Mouse (Mus musculus): ENCODE results near the gene Tpm3. TPM values are rescaled to one million over a fixed set of nuclear protein-coding genes. Genes with fewer than 3 reads are reported as not detected.

The Tpm3 gene
- total RNA-seq, 4 experiments from 2014 or later, result 143 to 186 (median 163) TPM

GRCm38 (mm10) chr3:90134993-90135392 is 62.5 kb downstream of the Tpm3 start:
- DNase-seq (ENCODE audit: low spot score in 2 of 2), result no peak

GRCm38 (mm10) chr3:90136660-90137059 is 64.2 kb downstream of the Tpm3 start:
- DNase-seq (ENCODE audit: low spot score in 2 of 2), result no peak

GRCm38 (mm10) chr3:90137606-90138005 is 65.2 kb downstream of the Tpm3 start:
- no peak for DNase-seq (ENCODE audit: low spot score in 2 of 2)

DNA sequence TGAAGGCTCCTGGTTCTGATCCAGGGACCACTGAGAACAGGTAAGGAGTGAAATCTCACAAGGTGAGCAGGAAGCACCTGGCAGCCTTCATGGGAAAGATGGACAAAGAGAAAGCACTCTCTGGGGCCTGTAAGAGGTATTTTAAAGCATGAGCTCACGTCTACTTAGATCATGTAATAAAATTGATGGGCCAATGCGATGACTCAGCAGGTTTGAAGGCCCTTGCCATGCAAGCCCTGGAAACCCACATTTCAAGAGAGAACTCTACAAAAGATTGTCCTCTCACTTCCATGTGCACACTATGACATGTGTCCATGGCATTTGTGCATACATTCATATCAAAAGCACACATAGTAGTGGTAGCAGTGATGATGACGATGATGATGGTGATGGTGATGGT is 67.5 kb downstream of the Tpm3 start:
- DNase-seq (ENCODE audit: low spot score in 2 of 2), result no peak

DNA sequence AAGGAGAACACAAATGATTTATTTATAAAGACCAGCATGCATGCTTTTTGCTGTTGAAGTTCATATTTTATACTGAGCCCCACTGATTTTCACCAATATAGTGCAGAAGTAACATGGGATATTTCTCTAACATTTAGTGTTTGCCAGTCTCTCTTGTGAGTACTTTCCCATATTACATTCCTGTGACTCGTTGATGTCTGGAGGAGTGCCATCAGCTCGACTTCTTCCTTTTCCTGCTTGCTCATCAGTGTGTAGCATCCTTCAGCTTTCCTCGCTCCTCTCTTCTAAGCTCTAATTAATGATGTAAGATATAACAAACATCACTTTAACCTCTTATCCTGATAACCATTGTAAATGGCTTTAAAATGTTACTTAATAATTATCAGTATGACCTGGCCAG is 73.0 kb downstream of the Tpm3 start:
- DNase-seq (ENCODE audit: low spot score in 2 of 2), result no peak

- DNase-seq (ENCODE audit: low spot score in 2 of 2), result no peak
Observed at GRCm38 (mm10) chr3:90146651-90147050, 74.2 kb downstream of the Tpm3 start.

Small RNAs within 50 kb of the gene (microRNA-seq; reads per million reads assigned to microRNA genes)
- 13.4 to 14.7 reads per million in 2 experiments for gene Mir190b

Other genes starting within 250 kb of the Tpm3 start
- 1 to 10 TPM; 2.9 to 5.3 (median 3.6) TPM for gene She, start 241.3 kb upstream of the Tpm3 start, total RNA-seq (2022)
- 1 to 10 TPM; 6.6 to 9.4 (median 8.1) TPM for gene Il6ra, start 159.5 kb upstream of the Tpm3 start, total RNA-seq (2022)
- gene Atp8b2, start 109.1 kb upstream of the Tpm3 start, total RNA-seq (2022), result 100 to 1,000 TPM in 1 of 4 experiments, 10 to 100 TPM in 3; 86.7 to 114 (median 92.3) TPM
- 100 to 1,000 TPM in 2 of 4 experiments, 10 to 100 TPM in 2; 76.9 to 121 (median 99.5) TPM for gene Hax1, start 73.9 kb upstream of the Tpm3 start, total RNA-seq (2022)
- gene 4933434E20Rik, start 21.0 kb upstream of the Tpm3 start, total RNA-seq (2022), result 100 to 1,000 TPM in 1 of 4 experiments, 10 to 100 TPM in 3; 94.7 to 111 (median 99.1) TPM
- gene Ubap2l, start 20.0 kb upstream of the Tpm3 start, total RNA-seq (2022), result 100 to 1,000 TPM; 165 to 186 (median 173) TPM
- under 1 TPM; 0.16 to 0.41 (median 0.32) TPM for gene Nup210l, start 31.5 kb downstream of the Tpm3 start, total RNA-seq (2022)
- 1,000 to 10,000 TPM in 3 of 4 experiments, 100 to 1,000 TPM in 1; 970 to 1,112 (median 1,031) TPM for gene Rps27, start 141.0 kb downstream of the Tpm3 start, total RNA-seq (2022)
- 10 to 100 TPM in 1 of 4 experiments, 1 to 10 TPM in 3; 7.4 to 10.4 (median 7.7) TPM for gene Rab13, start 141.0 kb downstream of the Tpm3 start, total RNA-seq (2022)
- 10 to 100 TPM; 36.9 to 38.2 (median 37.4) TPM for gene Jtb, start 158.9 kb downstream of the Tpm3 start, total RNA-seq (2022)
- gene Creb3l4, start 170.9 kb downstream of the Tpm3 start, total RNA-seq (2022), result under 1 TPM in 2 of 4 experiments, not detected in 2; 0.23 to 0.45 TPM
- 10 to 100 TPM; 43.0 to 64.2 (median 50.4) TPM for gene Slc39a1, start 175.5 kb downstream of the Tpm3 start, total RNA-seq (2022)
- 10 to 100 TPM; 39.7 to 43.8 (median 42.8) TPM for gene Crtc2, start 181.5 kb downstream of the Tpm3 start, total RNA-seq (2022)
- gene Dennd4b, start 192.5 kb downstream of the Tpm3 start, total RNA-seq (2022), result 10 to 100 TPM; 32.8 to 38.7 (median 33.0) TPM
- gene Gatad2b, start 220.5 kb downstream of the Tpm3 start, total RNA-seq (2022), result 100 to 1,000 TPM; 100 to 109 (median 104) TPM